Mouse (Mus musculus): Measurements from ENCODE around the gene Spo11.

Gene Spo11

DNA sequence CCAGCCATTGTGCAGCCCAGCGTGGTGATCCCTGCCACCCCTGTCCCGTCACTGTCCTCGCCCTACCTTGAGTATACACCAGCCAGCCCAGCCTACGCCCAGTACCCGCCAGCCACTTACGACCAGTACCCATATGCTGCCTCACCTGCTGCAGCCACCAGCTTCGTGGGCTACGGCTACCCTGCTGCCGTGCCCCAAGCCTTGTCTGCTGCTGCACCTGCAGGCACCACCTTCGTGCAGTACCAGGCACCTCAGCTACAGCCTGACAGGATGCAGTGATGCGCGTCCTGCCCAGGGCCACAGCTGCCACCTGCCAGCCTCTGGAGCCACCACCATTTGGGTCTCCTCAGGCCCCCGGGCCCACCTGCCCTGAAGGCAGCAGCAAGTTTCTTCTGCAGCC is 56.0 kb downstream of the Spo11 start:
- DNase-seq (ENCODE audit: low spot score in 2 of 2): peak; percentile 57 to 70

DNA sequence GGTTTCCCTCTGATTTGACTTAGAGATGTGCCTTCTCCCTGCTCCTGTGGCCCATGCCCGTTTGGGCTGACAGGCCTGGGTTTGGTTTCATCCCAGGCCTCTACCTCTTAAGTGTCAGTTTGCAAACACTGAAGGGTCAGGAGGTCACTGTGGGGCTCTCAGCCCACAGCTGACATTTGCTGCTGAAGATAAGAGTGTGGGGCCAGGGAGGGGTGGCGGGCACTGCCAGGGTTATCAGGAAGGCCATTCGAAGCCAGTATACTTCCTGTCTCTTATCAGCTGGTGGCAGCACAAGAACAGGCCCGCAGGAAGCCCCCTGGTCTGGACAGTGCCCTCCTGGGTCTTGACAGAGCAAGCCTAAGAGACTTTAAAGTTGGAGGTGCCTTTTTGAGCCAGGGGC is 57.5 kb downstream of the Spo11 start:
- DNase-seq (ENCODE audit: low spot score in 2 of 2): peak; percentile 80 to 82

DNA sequence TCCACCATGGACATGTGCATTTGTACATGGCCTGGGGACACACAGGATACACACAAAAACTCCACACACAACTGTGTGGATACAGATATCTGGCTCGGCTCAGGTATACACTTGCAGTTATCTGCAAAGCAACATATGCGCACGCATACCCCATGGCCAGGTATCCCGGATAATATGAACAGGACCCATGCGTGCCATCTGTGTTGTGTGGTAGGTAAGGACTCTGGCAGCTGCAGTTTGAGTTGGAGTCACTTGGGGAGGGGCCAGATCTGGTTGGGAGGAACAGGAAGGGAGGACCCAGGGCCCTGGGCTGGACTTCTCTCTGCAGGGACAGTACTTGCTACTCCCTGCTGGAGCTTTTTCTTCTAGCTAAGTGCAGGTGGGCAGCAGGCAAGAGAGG is 58.2 kb downstream of the Spo11 start:
- DNase-seq (ENCODE audit: low spot score in 2 of 2): peak; percentile 56 to 61

DNA sequence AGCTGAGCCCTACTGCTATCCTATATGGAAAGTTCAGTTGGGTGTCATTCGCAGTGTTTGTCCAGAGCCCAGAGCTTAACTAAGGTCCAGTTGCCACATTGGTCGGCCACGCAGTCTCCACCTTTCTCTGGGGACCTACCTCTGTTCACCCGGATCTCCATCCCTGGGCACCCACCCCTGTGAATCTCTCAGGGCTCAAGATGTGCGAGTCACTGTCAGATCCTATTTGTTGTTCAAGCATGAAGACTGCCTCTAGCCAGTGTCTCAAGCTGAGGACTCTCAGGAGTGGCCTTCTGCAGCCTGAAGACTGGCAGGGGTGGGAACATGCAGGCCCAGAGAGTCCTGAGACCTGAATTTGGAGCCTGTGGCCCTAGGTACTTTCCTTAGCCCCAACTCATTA is 58.6 kb downstream of the Spo11 start:
- DNase-seq (ENCODE audit: low spot score in 2 of 2): peak in 1 of 2 experiments; percentile 71

DNA sequence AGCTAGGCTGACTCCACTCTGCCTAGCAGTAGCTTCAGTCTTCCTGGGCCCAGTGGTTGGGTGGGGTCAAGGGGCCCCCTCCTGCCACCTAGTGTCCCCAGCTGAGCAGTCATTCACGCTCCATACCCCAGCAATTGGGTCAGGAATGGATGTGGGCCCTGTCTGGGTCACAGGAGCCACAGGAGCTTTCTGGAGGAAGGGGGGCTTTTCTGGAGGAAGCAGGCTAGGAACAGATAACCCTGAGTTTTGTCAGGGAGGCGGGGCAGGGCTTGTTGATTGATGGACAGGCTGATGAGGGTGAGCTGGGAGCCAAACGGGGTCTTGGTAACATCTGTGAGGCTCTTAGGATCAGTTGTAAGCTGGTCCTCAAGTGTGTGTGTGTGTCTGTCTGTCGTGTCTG is 59.1 kb downstream of the Spo11 start:
- peak in 1 of 2 experiments; percentile 63 for DNase-seq (ENCODE audit: low spot score in 2 of 2)

DNA sequence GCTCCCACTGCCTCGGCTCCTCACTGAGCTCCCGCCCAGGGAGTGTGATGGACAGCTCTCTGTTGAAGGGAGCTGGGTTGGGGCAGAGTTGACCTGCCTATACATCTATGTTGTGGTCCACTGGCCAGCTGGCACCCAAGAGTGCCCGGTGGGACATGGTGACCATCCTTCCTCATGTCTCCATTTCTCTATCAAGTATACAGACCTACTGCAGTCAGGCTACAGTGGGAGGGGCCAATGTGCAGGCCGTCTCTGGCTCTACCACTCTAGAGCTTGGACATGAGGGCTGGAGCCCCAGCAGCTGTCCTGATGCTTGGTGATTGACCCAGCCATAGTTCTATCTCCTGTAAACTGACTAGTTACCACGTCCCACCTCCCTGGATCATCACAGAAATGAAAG is 59.8 kb downstream of the Spo11 start:
- DNase-seq (ENCODE audit: low spot score in 2 of 2): peak; percentile 64 to 69

DNA sequence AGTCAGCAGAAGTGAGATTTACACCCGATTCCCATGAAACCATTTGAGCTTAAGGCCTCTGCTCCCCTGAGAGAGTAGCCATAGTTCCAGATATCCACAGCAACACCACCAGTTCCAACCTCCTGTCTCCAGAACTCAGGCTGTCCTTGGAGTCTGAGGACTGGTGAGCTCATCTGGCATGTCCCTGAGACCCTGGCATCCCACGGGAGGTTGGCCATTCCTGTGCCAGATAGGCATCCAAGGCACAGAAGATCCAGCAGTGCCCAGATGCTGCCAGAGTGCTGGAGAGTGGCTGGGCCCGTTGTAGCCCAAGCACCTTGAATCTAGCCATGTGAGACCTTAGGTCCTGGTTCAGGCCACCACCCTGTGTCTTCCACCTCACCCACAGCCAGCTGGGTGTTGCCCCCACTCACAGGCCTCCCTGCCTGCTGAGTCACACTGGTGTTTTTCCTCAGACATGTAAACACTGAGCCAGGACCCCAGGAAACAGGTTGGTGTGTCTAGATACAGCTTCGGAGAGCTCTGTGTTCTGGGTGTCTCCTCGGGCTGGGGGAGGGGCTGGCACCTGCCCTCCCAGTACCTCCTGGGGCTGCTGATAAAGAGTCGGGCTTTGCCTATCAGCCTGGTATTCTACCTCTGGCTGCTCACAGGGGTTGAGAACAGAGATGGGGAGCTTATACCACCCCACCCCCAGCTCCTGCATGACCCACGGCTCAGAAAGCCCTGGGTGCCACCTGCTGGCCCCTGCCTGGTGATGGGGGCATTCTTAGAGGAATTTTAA is 60.5 kb downstream of the Spo11 start:
- DNase-seq (ENCODE audit: low spot score in 2 of 2): peak; percentile 81 to 91

DNA sequence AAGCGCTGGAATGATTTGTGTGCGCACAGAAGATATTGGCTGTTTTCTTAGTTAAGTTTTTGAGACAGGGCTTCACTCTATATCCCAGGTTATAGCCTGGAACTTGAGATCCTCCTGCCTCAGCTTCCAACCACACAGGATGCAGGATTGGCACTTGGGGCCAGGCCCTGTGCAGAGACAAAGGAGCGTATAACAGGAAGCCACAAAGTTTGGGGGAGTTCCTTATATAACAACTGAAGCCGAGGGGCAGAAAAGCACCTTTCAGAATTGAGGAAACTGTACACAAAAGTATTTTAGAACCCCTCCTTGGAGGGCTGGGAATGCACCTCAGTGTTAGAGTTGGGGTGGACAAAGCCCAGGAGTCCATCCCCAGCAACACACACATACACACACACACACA is 61.5 kb downstream of the Spo11 start:
- no peak for DNase-seq (ENCODE audit: low spot score in 2 of 2)

DNA sequence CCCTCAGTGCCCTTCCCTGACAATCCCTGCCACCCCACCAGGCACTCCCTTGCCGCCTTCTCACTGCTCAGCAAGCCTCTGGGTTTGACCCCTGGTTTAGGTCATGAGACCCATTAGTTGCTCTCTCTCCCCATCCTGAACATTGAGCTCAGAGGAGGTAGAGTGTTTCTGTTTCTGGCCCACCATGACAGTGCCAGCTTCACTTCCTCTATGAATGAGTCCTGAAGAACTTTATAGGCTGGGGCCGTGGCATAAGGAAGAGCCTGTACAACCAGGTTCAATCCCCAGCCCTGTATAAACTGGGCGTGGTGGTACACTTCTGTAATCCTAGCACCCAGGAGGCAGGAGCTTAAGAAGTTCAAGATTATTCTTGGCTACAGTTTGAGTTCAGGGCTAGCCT is 63.3 kb downstream of the Spo11 start:
- no peak for DNase-seq (ENCODE audit: low spot score in 2 of 2)

DNA sequence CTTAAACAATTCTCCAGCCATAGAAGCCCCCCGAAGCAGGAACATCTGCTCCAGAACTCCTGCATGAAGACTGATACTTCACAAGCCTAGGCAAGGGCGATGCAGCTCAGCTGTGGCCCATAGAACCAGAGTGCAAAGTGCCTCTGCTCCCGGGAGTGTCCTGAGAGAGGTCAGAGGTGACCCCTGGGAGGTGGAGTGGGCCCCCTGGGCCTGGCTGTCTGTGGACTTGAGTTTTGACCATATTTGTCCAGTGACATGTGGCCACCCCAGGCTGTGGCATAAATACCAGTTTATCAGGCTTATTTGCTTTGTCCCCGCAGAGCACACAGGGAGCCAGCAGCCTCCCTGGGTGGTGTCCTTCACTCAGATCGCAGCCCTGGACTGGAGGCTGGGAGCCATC is 63.7 kb downstream of the Spo11 start:
- DNase-seq (ENCODE audit: low spot score in 2 of 2): no peak

DNA sequence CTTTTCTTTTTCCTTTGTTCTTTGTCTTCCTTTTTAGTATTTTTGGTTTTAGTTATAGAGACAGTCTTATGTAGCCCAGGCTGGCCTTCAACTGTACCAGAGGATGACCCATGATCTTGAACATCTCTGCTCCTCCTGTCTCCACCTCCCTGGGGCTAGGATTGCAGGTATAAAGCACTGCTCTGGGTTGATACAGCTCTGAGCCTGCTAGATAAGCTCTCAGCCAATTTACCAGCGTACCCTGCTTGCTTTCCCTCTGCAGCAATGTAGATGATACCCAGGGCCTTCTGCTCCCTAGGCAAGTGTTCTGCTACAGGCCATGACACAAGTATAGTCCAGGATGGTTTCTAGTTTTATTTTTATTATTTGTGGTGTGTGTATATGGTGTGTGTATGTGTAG is 64.4 kb downstream of the Spo11 start:
- DNase-seq (ENCODE audit: low spot score in 2 of 2): no peak

DNA sequence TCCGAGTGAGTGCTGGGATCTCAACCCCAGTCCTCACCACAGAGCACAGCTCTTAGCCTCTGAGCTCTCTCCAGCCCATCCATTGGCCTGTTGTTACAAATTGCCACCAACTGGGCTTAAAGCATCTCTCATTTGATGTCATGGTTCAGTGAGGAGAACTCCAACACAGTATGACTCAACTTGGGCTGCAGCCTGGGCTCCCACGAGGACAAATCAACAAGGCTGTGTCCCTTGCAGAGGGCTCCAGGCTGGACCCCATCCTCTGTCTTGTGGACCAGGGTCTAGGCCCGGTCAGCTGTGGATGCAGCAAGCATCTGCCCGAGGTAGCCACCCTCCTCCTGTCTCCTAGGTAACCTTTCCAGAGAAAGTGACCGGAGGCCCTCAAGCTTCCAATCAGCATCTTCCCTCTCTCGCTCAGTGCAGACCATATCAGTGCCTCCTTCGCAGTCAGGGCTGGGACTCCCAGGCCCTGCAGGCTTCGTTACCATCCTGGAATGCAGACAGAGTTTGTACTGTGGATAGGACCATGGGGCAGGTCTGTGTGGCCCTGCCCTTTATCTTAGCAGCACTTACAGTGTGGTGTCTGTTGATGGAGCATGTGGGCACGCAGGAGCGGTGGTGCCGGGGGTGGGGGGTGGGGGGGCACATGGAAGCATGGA is 65.1 kb downstream of the Spo11 start:
- no peak for DNase-seq (ENCODE audit: low spot score in 2 of 2)
